ENCODE assay signal across 19 mouse cellular contexts in genomic region chr4:53254483-53254882, GRCm38 (mm10).
A peak's percentile ranks its signal among the peaks of the same experiment; 100 is the strongest.
DNase-seq lines count a peak whose midpoint lies in the region; ATAC-seq and TF ChIP-seq lines count a peak whose summit lies in the region.
"Had no signal": no experiment of that assay in that cellular context is flagged by ENCODE, and none has a peak within 500 bp of the region (broad histone marks: within the 10 kb centered on the region; RNA-seq: fewer than 3 reads in every experiment).

No protein-coding gene starts in this region.

- H3K4me2 ChIP-seq in forebrain, embryonic 15.5 days (replicated peaks): no peak overlapping the region
- no peak overlapping the region for H3K4me2 ChIP-seq in neural tube, embryonic 13.5 days
- no peak overlapping the region for H3K4me2 ChIP-seq in liver, embryonic 12.5 days
- H3K4me2 ChIP-seq: heart, embryonic 13.5 days; hindbrain, embryonic 13.5 days had no signal

- H3K36me3 ChIP-seq in forebrain, embryonic 15.5 days: no peaks in the 10 kb centered on the region
- H3K36me3 ChIP-seq in forebrain, embryonic 10.5 days (replicated peaks): no peaks in the 10 kb centered on the region
- H3K36me3 ChIP-seq in neural tube, embryonic 13.5 days: no peaks in the 10 kb centered on the region
- H3K36me3 ChIP-seq in liver, embryonic 12.5 days: no peaks in the 10 kb centered on the region
- H3K36me3 ChIP-seq: embryonic facial prominence, embryonic 10.5 days; heart, embryonic 13.5 days; hindbrain, embryonic 13.5 days had no signal

- TF ChIP-seq CTCF in layer of hippocampus, adult 2 months (conservative IDR thresholded peaks at IDR 0.05): no peak

- no peak overlapping the region for H3K4me3 ChIP-seq in forebrain, embryonic 15.5 days
- no peak overlapping the region for H3K4me3 ChIP-seq in forebrain, embryonic 10.5 days
- no peak overlapping the region for H3K4me3 ChIP-seq in layer of hippocampus, adult 2 months
- H3K4me3 ChIP-seq in neural tube, embryonic 13.5 days: no peak overlapping the region
- H3K4me3 ChIP-seq in liver, embryonic 12.5 days: no peak overlapping the region
- H3K4me3 ChIP-seq: embryonic facial prominence, embryonic 10.5 days; gastrocnemius, adult 2 months; heart, embryonic 13.5 days; hindbrain, embryonic 13.5 days had no signal

- no peaks in the 10 kb centered on the region for H3K27me3 ChIP-seq in forebrain, embryonic 15.5 days
- H3K27me3 ChIP-seq in forebrain, embryonic 10.5 days (ENCODE audit: poor library complexity, severe bottlenecking): no peaks in the 10 kb centered on the region
- H3K27me3 ChIP-seq in neural tube, embryonic 13.5 days: no peaks in the 10 kb centered on the region
- no peaks in the 10 kb centered on the region for H3K27me3 ChIP-seq in liver, embryonic 12.5 days (replicated peaks)
- H3K27me3 ChIP-seq: CH12.LX; heart, embryonic 13.5 days; hindbrain, embryonic 13.5 days; Patski had no signal

- WGBS in forebrain, embryonic 15.5 days: 21% methylated on average over 6 of the region's 6 CpGs
- 90% methylated on average over 6 of the region's 6 CpGs for WGBS in forebrain, embryonic 10.5 days
- WGBS in neural tube, embryonic 13.5 days: 71% methylated on average over 6 of the region's 6 CpGs
- WGBS in liver, embryonic 12.5 days (ENCODE audit: insufficient replicate concordance): 73% methylated on average over 6 of the region's 6 CpGs

- no peak overlapping the region for H3K9ac ChIP-seq in forebrain, embryonic 15.5 days (replicated peaks)
- H3K9ac ChIP-seq in neural tube, embryonic 13.5 days: no peak overlapping the region
- no peak overlapping the region for H3K9ac ChIP-seq in liver, embryonic 12.5 days
- H3K9ac ChIP-seq: heart, embryonic 13.5 days; hindbrain, embryonic 13.5 days had no signal

- DNase-seq in forebrain, embryonic 10.5 days (ENCODE audit: extremely low spot score, low spot score): no peak
- no peak for DNase-seq in layer of hippocampus, adult 2 months (ENCODE audit: low spot score in 2 of 2)
- DNase-seq in layer of hippocampus, adult 11-12 months (ENCODE audit: low spot score): no peak
- DNase-seq in neural tube, embryonic 10.5 days (ENCODE audit: extremely low spot score, low spot score): no peak
- DNase-seq: adrenal gland, postnatal 14 days; gastrocnemius, adult 2 months; gastrocnemius, postnatal 25 days; heart, postnatal 4 days had no signal

- ATAC-seq in forebrain, embryonic 15.5 days (replicated peaks): peak; percentile 54
- no peak for ATAC-seq in neural tube, embryonic 13.5 days (ENCODE audit: low read depth)
- ATAC-seq in liver, embryonic 12.5 days: no peak
- ATAC-seq: activated CD4-positive, CD25-positive, alpha-beta regulatory T cell, adult 4 months; inflammation-experienced regulatory T-cells, adult 6 months; intestine, postnatal 0 days; Patski had no signal

- H3K4me1 ChIP-seq in forebrain, embryonic 15.5 days: peaks cover 17% of the 10 kb centered on the region
- no peaks in the 10 kb centered on the region; the same call in 1 of the 2 replicates for H3K4me1 ChIP-seq in forebrain, embryonic 10.5 days
- H3K4me1 ChIP-seq in neural tube, embryonic 13.5 days (replicated peaks): peaks cover 10% of the 10 kb centered on the region
- H3K4me1 ChIP-seq in liver, embryonic 12.5 days: no peaks in the 10 kb centered on the region
- H3K4me1 ChIP-seq: embryonic facial prominence, embryonic 10.5 days had no signal

- H3K9me3 ChIP-seq in forebrain, embryonic 15.5 days: no peaks in the 10 kb centered on the region
- no peaks in the 10 kb centered on the region for H3K9me3 ChIP-seq in forebrain, embryonic 10.5 days
- no peaks in the 10 kb centered on the region for H3K9me3 ChIP-seq in neural tube, embryonic 13.5 days
- H3K9me3 ChIP-seq in liver, embryonic 12.5 days (replicated peaks): no peaks in the 10 kb centered on the region
- H3K9me3 ChIP-seq: embryonic facial prominence, embryonic 10.5 days; heart, embryonic 13.5 days; hindbrain, embryonic 13.5 days had no signal

- H3K27ac ChIP-seq in forebrain, embryonic 15.5 days (replicated peaks): peak overlapping the region; percentile 55
- no peak overlapping the region for H3K27ac ChIP-seq in forebrain, embryonic 10.5 days
- peak overlapping the region; percentile 61 for H3K27ac ChIP-seq in layer of hippocampus, adult 2 months
- H3K27ac ChIP-seq in neural tube, embryonic 13.5 days (replicated peaks): peak overlapping the region; percentile 46; the same call in 1 of the 2 replicates
- no peak overlapping the region for H3K27ac ChIP-seq in liver, embryonic 12.5 days
- H3K27ac ChIP-seq: embryonic facial prominence, embryonic 10.5 days; gastrocnemius, adult 2 months; heart, embryonic 13.5 days; hindbrain, embryonic 13.5 days had no signal

Comparison
In these comparisons a context has a peak if more than half of its experiments do, and no peak if none do; other contexts are left out.
1. H3K27ac ChIP-seq: peak in forebrain, embryonic 15.5 days (single experiment), layer of hippocampus, adult 2 months (single experiment) and neural tube, embryonic 13.5 days (single experiment); none in forebrain, embryonic 10.5 days (single experiment) and liver, embryonic 12.5 days (single experiment).